Mouse (Mus musculus) neural tube, embryonic 13.5 days (tissue): Measurements from ENCODE around the gene BC051142. TPM values are rescaled to one million over a fixed set of nuclear protein-coding genes. Genes with fewer than 3 reads are reported as not detected.
"Not testable (repeated sequence)": the region's sequence is repeated elsewhere in the genome, so short reads cannot be mapped to it uniquely, and the experiment has no call there.

ENCODE experiments used
- ATAC-seq: fragments of 200-750 bp; cut with Nextera tagmentation; 2 replicates; pipeline ENCODE4 v1.8.0; 2017; ENCODE audit warnings: low read depth, mild to moderate bottlenecking, moderate TSS enrichment, moderate library complexity
- H3K27ac ChIP-seq: fragments of 300-500 bp; sonication (generic); replicated peaks from 2 replicates; pipeline ENCODE4 v1.5.1; 2015; ENCODE audit warnings: moderate library complexity, mild to moderate bottlenecking, inconsistent platforms
- H3K27me3 ChIP-seq: fragments of 300-500 bp; sonication (generic); 2 replicates; pipeline ENCODE4 v1.6.1; 2015; ENCODE audit warnings: mild to moderate bottlenecking, inconsistent platforms
- H3K36me3 ChIP-seq: fragments of 300-500 bp; sonication (generic); 2 replicates; pipeline ENCODE4 v1.6.1; 2015; ENCODE audit warnings: mild to moderate bottlenecking, inconsistent platforms
- H3K4me1 ChIP-seq: fragments of 300-500 bp; sonication (generic); replicated peaks from 2 replicates; pipeline ENCODE4 v1.6.1; 2015; ENCODE audit warnings: inconsistent platforms
- H3K4me2 ChIP-seq: fragments of 300-500 bp; sonication (generic); 2 replicates; pipeline ENCODE4 v1.6.1; 2015; ENCODE audit warnings: inconsistent platforms, mild to moderate bottlenecking, moderate library complexity
- H3K4me3 ChIP-seq: fragments of 300-500 bp; sonication (generic); 2 replicates; pipeline ENCODE4 v1.5.1; 2015; ENCODE audit warnings: mild to moderate bottlenecking, inconsistent platforms
- H3K9ac ChIP-seq: fragments of 300-500 bp; sonication (generic); 2 replicates; pipeline ENCODE4 v1.6.1; 2015; ENCODE audit warnings: moderate library complexity, mild to moderate bottlenecking, inconsistent platforms
- H3K9me3 ChIP-seq: fragments of 300-500 bp; sonication (generic); 2 replicates; pipeline ENCODE4 v1.6.1; 2016; ENCODE audit warnings: inconsistent platforms
- WGBS: fragments of 180-500 bp; shearing (Covaris S2); methylation state at CpG from one replicate; pipeline ENCODE4 v1.1.7; 2015; 5-methylcytosine and 5-hydroxymethylcytosine counted together
- polyA plus RNA-seq: library from polyadenylated mRNA; unstranded; fragments of >200 nt; fragmentation: Nextera tagmentation; extraction: Ambion mirVana; gene quantifications from 2 replicates; pipeline ENCODE4 v1.2.1, GENCODE M21; 2015

Gene BC051142
- polyA plus RNA-seq, 1 experiment from 2014 or later: 2.8 TPM

GRCm38 (mm10) chr17:34475060-34475459, 76.4 kb downstream of the BC051142 start:
- H3K9ac ChIP-seq: no peak overlapping the region
- H3K36me3 ChIP-seq: no peaks in the 10 kb centered on the region
- H3K9me3 ChIP-seq: no peaks in the 10 kb centered on the region
- H3K4me1 ChIP-seq: no peaks in the 10 kb centered on the region
- WGBS: 84% methylated on average over 3 of the region's 3 CpGs
- no peak overlapping the region for H3K27ac ChIP-seq
- ATAC-seq: no peak
- no peak overlapping the region for H3K4me2 ChIP-seq
- no peak overlapping the region for H3K4me3 ChIP-seq
- no peaks in the 10 kb centered on the region for H3K27me3 ChIP-seq

GRCm38 (mm10) chr17:34476427-34476826, 77.8 kb downstream of the BC051142 start:
- Histone ChIP-seq H3K9ac (no peak overlapping the region), H3K4me3 (no peak overlapping the region), H3K36me3 (no peaks in the 10 kb centered on the region), H3K4me1 (no peaks in the 10 kb centered on the region), H3K9me3 (no peaks in the 10 kb centered on the region), H3K27ac (no peak overlapping the region), H3K4me2 (no peak overlapping the region), H3K27me3 (no peaks in the 10 kb centered on the region)
- whole genome bisulfite sequencing: 89% methylated on average over 1 of the region's 2 CpGs
- no peak for ATAC-seq

- H3K27ac ChIP-seq, H3K36me3 ChIP-seq, H3K27me3 ChIP-seq, H3K9ac ChIP-seq, ATAC-seq, H3K4me1 ChIP-seq, H3K4me2 ChIP-seq, H3K4me3 ChIP-seq, H3K9me3 ChIP-seq: not testable (repeated sequence)
- 91% methylated on average over 5 of the region's 5 CpGs for WGBS
Observed at GRCm38 (mm10) chr17:34477238-34478013, 78.8 kb downstream of the BC051142 start, which contains the start of gene Btnl4. Gene Btnl4 (minus strand): TSS chr17:34477318.

GRCm38 (mm10) chr17:34492796-34493195, 94.2 kb downstream of the BC051142 start:
- Histone ChIP-seq H3K9me3 (no peaks in the 10 kb centered on the region), H3K4me3 (no peak overlapping the region), H3K4me2 (no peak overlapping the region), H3K9ac (no peak overlapping the region), H3K36me3 (no peaks in the 10 kb centered on the region), H3K4me1 (no peaks in the 10 kb centered on the region), H3K27me3 (no peaks in the 10 kb centered on the region), H3K27ac (no peak overlapping the region)
- no peak for ATAC-seq

GRCm38 (mm10) chr17:34495156-34495555, 96.5 kb downstream of the BC051142 start:
- not testable (repeated sequence) for ATAC-seq, H3K9ac ChIP-seq, H3K27ac ChIP-seq, H3K4me3 ChIP-seq, H3K4me1 ChIP-seq, H3K4me2 ChIP-seq, H3K36me3 ChIP-seq, H3K27me3 ChIP-seq, H3K9me3 ChIP-seq
- WGBS: 92% methylated on average over 2 of the region's 2 CpGs

GRCm38 (mm10) chr17:34496539-34496938, 97.9 kb downstream of the BC051142 start:
- no peak for ATAC-seq
- WGBS: 91% methylated on average over 1 of the region's 2 CpGs
- no peak overlapping the region for H3K4me3 ChIP-seq
- H3K4me2 ChIP-seq: no peak overlapping the region
- H3K36me3 ChIP-seq: no peaks in the 10 kb centered on the region
- no peaks in the 10 kb centered on the region for H3K4me1 ChIP-seq
- no peak overlapping the region for H3K27ac ChIP-seq
- H3K9me3 ChIP-seq: no peaks in the 10 kb centered on the region
- no peaks in the 10 kb centered on the region for H3K27me3 ChIP-seq
- no peak overlapping the region for H3K9ac ChIP-seq

- not testable (repeated sequence) for ATAC-seq, H3K9me3 ChIP-seq, H3K9ac ChIP-seq, H3K27ac ChIP-seq, H3K27me3 ChIP-seq, H3K36me3 ChIP-seq, H3K4me3 ChIP-seq, H3K4me1 ChIP-seq, H3K4me2 ChIP-seq
- WGBS: 83% methylated on average over 3 of the region's 3 CpGs
Observed at GRCm38 (mm10) chr17:34497319-34497718, 98.7 kb downstream of the BC051142 start.

- ATAC-seq, H3K27me3 ChIP-seq, H3K4me1 ChIP-seq, H3K4me3 ChIP-seq, H3K4me2 ChIP-seq, H3K36me3 ChIP-seq, H3K9ac ChIP-seq, H3K27ac ChIP-seq, H3K9me3 ChIP-seq: not testable (repeated sequence)
- 91% methylated on average over 4 of the region's 4 CpGs for WGBS
Observed at GRCm38 (mm10) chr17:34497726-34498125, 99.1 kb downstream of the BC051142 start.

GRCm38 (mm10) chr17:34507591-34507990, 109.0 kb downstream of the BC051142 start:
- Histone ChIP-seq H3K27ac (no peak overlapping the region), H3K9me3 (no peaks in the 10 kb centered on the region), H3K36me3 (no peaks in the 10 kb centered on the region), H3K27me3 (no peaks in the 10 kb centered on the region), H3K4me3 (no peak overlapping the region), H3K4me1 (no peaks in the 10 kb centered on the region), H3K9ac (no peak overlapping the region), H3K4me2 (no peak overlapping the region)
- ATAC-seq: no peak

Other genes with a start within 250 kb of the BC051142 start
- not detected in 2 replicates for gene H2-DMb1, start 245.7 kb upstream of the BC051142 start, polyA plus RNA-seq
- 0.60 and 1.4 TPM in 2 replicates for gene Tap1, start 211.3 kb upstream of the BC051142 start, polyA plus RNA-seq
- 0.98 and 1.2 TPM in 2 replicates for gene Psmb9, start 211.1 kb upstream of the BC051142 start, polyA plus RNA-seq
- gene Psmb8, start 201.1 kb upstream of the BC051142 start, polyA plus RNA-seq: 2.6 and 3.5 TPM in 2 replicates
- 0.95 and 1.5 TPM in 2 replicates for gene Tap2, start 195.3 kb upstream of the BC051142 start, polyA plus RNA-seq
- gene H2-Ob, start 159.9 kb upstream of the BC051142 start, polyA plus RNA-seq: not detected in 2 replicates
- 1.2 and 2.3 TPM in 2 replicates for gene H2-Ab1, start 141.1 kb upstream of the BC051142 start, polyA plus RNA-seq
- 0.36 and 0.63 TPM in 2 replicates for gene H2-Aa, start 111.0 kb upstream of the BC051142 start, polyA plus RNA-seq
- gene H2-Eb1, start 93.0 kb upstream of the BC051142 start, polyA plus RNA-seq: 2.8 and 2.9 TPM in 2 replicates
- gene H2-Eb2, start 73.2 kb upstream of the BC051142 start, polyA plus RNA-seq: 0.13 and 0.25 TPM in 2 replicates
- not detected in 2 replicates for gene Btnl2, start 44.0 kb upstream of the BC051142 start, polyA plus RNA-seq
- gene Btnl1, start 21.7 kb upstream of the BC051142 start, polyA plus RNA-seq: not detected in 2 replicates
- not detected in 2 replicates for gene Btnl4, start 78.5 kb downstream of the BC051142 start, polyA plus RNA-seq
- not detected in 2 replicates for gene Btnl6, start 118.5 kb downstream of the BC051142 start, polyA plus RNA-seq
- 5.4 and 9.5 TPM in 2 replicates for gene Notch4, start 165.4 kb downstream of the BC051142 start, polyA plus RNA-seq
- gene Gpsm3, start 191.0 kb downstream of the BC051142 start, polyA plus RNA-seq: 4.8 and 5.3 TPM in 2 replicates
- 9.2 and 10.2 TPM in 2 replicates for gene Pbx2, start 192.4 kb downstream of the BC051142 start, polyA plus RNA-seq
- 2.0 and 2.2 TPM in 2 replicates for gene Ager, start 199.0 kb downstream of the BC051142 start, polyA plus RNA-seq
- 260 and 270 TPM in 2 replicates for gene Rnf5, start 204.9 kb downstream of the BC051142 start, polyA plus RNA-seq
- gene Agpat1, start 205.4 kb downstream of the BC051142 start, polyA plus RNA-seq: 89.5 and 99.6 TPM in 2 replicates
- gene Egfl8, start 217.2 kb downstream of the BC051142 start, polyA plus RNA-seq: 21.8 and 28.4 TPM in 2 replicates
- 23.7 and 25.0 TPM in 2 replicates for gene Ppt2, start 229.7 kb downstream of the BC051142 start, polyA plus RNA-seq
- 3.8 and 4.2 TPM in 2 replicates for gene Prrt1, start 230.7 kb downstream of the BC051142 start, polyA plus RNA-seq
- 17.1 and 18.6 TPM in 2 replicates for gene Fkbpl, start 245.9 kb downstream of the BC051142 start, polyA plus RNA-seq
- 106 TPM in 2 replicates for gene Atf6b, start 248.3 kb downstream of the BC051142 start, polyA plus RNA-seq